Mouse (Mus musculus): ENCODE data around the gene Lipc.

The Lipc gene

DNA sequence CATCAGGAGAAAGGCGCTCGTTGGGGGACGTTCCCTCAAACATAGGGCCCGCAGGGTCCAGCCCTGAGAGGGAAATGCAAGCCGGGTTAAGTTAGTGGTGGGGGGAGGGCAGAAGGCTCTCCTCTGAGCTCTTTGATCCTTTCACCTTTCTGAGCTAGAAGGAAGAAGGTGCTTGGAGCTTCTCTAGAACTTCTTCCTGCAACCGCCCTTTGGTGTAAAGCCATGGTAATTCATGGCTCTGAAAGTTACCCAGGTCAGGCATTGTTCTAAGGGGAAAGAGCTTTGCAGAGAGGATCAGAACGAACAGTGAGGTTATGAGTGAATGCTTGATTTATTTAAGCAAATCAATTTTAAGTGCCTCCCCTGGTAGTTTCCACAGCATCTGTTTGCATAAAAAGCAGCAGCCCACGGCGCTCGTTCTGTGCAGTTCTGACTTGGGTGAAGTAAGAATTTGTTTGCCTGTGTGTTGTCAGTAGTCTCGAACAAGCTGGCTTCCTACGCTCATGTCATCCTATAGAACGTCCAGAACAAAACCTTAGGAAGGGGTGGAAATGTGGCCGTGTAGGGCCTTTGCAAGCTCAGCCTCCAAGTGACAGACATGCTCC lies 135.2 kb downstream of the Lipc start:
- no peak for DNase-seq

DNA sequence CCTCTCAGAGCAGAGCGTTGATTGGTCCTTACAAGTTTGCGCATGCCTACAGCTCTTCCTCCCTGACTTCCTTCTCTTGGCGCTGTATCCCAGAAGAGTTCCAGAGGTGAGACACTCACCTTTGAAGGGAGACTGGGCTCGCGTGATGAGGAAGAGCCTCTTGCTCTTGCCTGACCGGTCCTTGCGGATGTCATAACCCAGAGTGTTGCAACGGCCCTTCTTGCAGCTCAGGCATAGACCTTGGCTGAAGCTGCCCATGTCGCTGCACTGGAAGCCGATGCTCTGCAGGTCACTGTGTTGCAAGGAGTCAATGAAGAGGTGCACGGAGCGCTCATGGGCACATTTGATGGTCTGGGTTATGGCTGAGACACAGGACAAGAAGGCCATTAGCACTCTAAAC lies 139.5 kb downstream of the Lipc start:
- no peak for DNase-seq

DNA sequence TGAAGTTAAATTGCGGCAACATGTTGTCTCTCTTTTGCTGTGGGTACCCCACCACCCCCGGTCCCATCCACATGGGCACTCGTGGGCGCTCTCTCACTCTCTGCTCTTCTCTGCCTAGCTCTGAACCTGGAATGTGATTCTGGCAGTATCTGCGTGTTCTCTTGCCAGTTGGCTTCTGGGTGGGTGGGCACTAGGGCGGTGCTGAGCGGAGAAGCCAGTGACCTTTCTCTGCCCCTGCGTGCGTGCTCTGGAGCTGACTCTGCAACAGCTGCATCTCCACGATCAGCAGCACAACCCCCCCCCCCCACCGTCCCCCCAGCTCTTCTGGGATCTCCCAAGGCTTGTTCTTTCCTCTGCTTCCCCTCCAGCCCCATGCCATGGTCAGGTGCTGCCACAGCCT lies 144.3 kb downstream of the Lipc start:
- no peak for DNase-seq

DNA sequence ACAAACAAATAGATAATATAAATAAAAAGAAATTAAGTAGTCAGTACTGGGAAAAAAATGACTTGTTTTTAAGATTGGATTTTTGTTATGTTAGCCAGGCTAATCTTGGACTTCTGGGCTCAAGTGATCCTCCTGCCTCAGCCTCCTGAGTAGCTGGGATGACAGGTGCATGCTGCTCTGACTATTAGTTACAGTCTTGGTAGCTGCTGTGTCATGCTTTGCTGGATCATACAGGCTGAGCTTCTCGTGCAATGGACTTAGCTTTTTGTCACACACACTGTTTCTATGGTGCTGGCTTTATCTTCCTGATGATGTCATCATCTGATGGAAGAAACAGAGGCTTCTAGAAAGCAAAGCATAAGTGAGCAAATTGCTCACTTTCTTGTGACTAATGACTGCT lies 146.0 kb downstream of the Lipc start:
- DNase-seq: no peak

- DNase-seq: no peak
Observed at GRCm38 (mm10) chr9:70802816-70803215, 149.2 kb downstream of the Lipc start.

DNA sequence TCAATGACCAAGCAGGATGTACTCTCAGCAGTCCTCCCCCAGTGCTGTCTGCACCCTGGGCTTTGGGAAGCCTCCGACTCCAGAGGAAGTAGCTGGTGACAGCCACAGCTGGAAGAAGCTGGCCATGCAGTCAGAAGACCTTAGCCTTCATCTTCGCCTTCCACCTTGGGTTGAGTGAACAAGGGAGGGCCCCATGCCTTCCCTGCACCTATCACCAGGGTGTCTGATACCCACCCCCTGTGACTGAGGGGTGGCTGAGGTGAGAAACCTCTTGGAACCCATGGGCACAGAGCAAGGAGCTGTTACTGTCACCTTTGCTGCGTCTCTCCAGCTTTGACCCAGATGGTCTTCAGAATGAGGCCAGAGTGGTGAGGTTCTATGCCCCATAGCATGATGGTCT lies 150.3 kb downstream of the Lipc start:
- DNase-seq: no peak

GRCm38 (mm10) chr9:70800588-70801315 lies 151.3 kb downstream of the Lipc start:
- no peak for DNase-seq

DNA sequence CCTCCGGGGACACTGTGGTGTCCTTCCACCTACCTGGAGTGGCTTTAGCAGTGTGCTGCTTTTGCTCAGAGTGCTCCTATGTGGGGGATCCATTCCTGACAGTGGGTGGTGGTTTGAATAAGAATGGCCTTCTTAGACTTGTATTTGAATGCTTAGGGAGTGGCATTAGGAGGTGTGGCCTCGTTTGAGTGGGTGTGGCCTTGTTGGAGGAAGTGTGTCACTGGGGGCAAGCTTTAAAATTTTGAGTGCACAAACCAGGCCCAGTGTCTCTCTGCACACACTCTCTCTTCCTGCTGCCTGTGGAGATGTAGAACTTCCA lies 156.6 kb downstream of the Lipc start:
- DNase-seq: no peak

GRCm38 (mm10) chr9:70794643-70795438 lies 157.2 kb downstream of the Lipc start:
- peak in 1 of 2 experiments; percentile 40 for DNase-seq

DNA sequence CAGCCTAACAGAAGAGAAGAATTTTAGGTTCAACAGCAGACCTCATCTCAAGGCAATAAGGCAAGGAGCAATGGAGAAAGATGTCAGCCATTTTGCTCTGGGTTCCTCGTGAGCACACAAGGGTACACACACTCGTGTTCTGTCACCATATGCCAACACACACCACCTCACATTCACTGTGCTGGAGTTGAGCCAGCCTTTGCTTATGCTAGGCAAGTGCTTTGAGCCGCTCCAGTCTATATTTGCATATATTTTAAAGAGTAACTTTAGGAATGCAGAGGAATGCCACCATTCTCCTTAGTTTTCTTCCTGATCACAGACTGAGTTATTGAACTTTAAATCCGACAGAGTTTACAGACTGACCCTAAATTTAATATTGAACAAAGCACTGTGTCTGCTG lies 161.4 kb downstream of the Lipc start:
- DNase-seq: peak; percentile 30 to 54

GRCm38 (mm10) chr9:70788705-70789104 lies 163.3 kb downstream of the Lipc start:
- no peak for DNase-seq

DNA sequence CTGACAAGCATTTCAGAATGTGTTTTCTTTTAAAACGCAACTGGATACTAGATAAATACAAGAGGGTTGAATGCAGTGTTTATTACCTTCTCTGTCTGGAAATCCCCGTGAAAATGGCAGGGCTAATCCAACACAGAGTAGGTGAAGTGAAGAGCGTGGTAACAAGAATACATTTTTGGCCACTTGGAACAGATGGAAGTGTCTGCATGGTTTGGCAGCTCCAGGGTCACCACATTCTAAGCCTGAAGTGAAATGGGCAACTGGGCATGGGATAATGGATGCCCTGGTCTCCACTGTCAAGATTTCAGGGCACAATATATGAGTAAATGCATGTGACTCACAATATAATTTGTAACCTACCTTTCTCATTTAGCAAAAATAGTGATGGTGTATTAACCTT lies 169.8 kb downstream of the Lipc start:
- DNase-seq: no peak

- DNase-seq: no peak
Observed at GRCm38 (mm10) chr9:70775517-70775916, 176.5 kb downstream of the Lipc start.

DNA sequence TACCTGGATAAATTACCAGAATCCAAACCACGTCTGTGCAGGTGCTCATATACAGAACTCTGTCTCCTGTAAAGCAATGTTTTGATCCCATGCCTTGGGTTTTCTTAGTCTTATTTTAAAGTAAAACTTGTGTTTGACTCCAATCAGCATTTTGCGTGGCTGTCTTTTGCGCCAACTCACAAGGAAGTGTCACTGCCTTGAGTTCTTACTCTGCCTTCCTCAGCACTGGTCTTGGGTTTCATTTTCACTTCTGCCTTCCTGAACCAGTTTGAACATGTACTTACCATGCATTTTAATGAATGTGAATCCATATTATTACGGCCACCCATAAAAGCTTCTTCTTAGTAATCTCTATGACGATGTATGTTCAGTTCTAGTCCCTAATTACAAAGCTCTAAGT lies 191.1 kb downstream of the Lipc start:
- no peak for DNase-seq

DNA sequence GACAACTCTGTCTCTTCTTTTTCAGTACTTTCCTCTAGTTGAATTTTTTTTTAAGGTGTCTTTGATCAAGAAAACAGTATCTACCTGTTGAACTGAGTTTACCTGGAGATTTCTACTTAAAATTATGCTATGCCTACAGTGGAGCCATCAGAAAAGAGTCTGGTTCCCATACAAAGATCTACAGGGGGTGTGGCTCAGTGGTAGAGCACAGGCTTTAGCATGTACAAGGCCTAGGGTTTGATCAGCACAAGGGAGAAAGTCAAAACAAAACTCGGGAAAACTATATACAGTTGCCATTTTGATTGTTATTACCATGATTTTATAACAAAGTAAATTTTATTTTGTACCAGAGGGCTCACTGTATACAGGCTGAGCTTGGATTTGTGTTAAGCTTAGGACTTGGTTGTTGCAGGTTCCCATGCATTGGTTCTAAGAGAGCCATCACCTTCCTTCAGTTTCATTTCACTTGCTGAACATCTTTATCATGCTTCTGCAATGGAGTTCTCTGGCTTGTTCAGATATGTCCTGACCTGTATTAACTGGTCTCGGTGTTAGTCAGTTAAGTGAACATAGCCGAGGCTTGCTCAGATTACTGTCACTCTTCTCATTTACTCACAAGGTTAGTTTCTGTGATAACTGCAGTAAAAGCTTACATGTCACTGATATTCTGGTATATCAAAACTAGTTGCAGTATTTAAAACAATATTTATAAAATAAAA lies 200.4 kb downstream of the Lipc start:
- DNase-seq: no peak

All from kidney, postnatal 4 days (tissue).